Mouse (Mus musculus) G1E (cell line): ENCODE data around the gene Sox14. TPM values are rescaled to one million over a fixed set of nuclear protein-coding genes. Genes with fewer than 3 reads are reported as not detected.

Experiments
- ATAC-seq: 2 replicates; pipeline ENCODE4 v1.8.0; 2016; ENCODE audit warnings: mild to moderate bottlenecking; ENCODE audit not compliant: insufficient number of reproducible peaks, poor library complexity, low FRiP score, severe bottlenecking; ENCODE audit errors: extremely low read depth
- DNase-seq: peaks from one replicate; pipeline ENCODE4 v3.0.0; 2012; ENCODE audit warnings: low spot score
- H3K27me3 ChIP-seq: 2 replicates; pipeline ENCODE4 v1.6.1; 2012; ENCODE audit warnings: mild to moderate bottlenecking, low read length, inconsistent platforms; ENCODE audit not compliant: insufficient read depth
- H3K36me3 ChIP-seq: replicated peaks from 2 replicates; pipeline ENCODE3; 2012; ENCODE audit warnings: mild to moderate bottlenecking, inconsistent platforms
- H3K4me1 ChIP-seq: 2 replicates; pipeline ENCODE4 v1.6.1; 2012; ENCODE audit warnings: low read depth, low read length, inconsistent platforms, mixed read lengths; ENCODE audit not compliant: insufficient read depth
- H3K4me3 ChIP-seq: 2 replicates; pipeline ENCODE4 v1.5.1; 2012; ENCODE audit warnings: low read depth, mild to moderate bottlenecking, inconsistent platforms, low read length, moderate library complexity, mixed read lengths
- H3K9me3 ChIP-seq: replicated peaks from 2 replicates; pipeline ENCODE4 v1.6.1; 2012; ENCODE audit warnings: inconsistent platforms
- CTCF ChIP-seq: IDR thresholded peaks from 2 replicates; pipeline ENCODE4 v1.5.1; 2012; ENCODE audit warnings: low read depth, low read length, inconsistent platforms, mixed read lengths
- GATA1 ChIP-seq: IDR thresholded peaks from 2 replicates; pipeline ENCODE4 v1.6.1; 2012; ENCODE audit warnings: borderline replicate concordance, low read length, inconsistent platforms, mixed read lengths
- GATA2 ChIP-seq: IDR thresholded peaks from 2 replicates; pipeline ENCODE4 v1.6.1; 2012; ENCODE audit warnings: low read depth, low read length, inconsistent platforms, borderline replicate concordance
- POLR2AphosphoS5 ChIP-seq: IDR thresholded peaks from 2 replicates; pipeline ENCODE4 v1.6.1; 2012; ENCODE audit warnings: low read depth, low read length, inconsistent platforms; ENCODE audit not compliant: insufficient replicate concordance
- TAL1 ChIP-seq: conservative IDR thresholded peaks from 2 replicates; pipeline ENCODE4 v1.6.1; 2012; ENCODE audit warnings: low read depth, low read length, inconsistent platforms, mixed read lengths
- polyA plus RNA-seq: library from polyadenylated mRNA; stranded (reverse); fragments of >175 nt; gene quantifications from 2 replicates; pipeline ENCODE4 v1.2.3, GENCODE M21; 2012
- total RNA-seq, 2 experiments: library from RNA; stranded (forward) in 1 of 2; stranded (reverse) in 1 of 2; fragments of 200-1000 nt in 1 of 2; fragments of >200 nt in 1 of 2; fragmentation: Nextera tagmentation in 1 of 2; gene quantifications; 2 replicates each; pipeline ENCODE4 v1.2.3; 2014 to 2017

The Sox14 gene
- total and polyA plus RNA-seq, 3 experiments = 3.2 TPM; not detected in 2

- Histone ChIP-seq H3K4me3 (no peak overlapping the region), H3K27me3 (no peaks in the 10 kb centered on the region), H3K9me3 (peaks cover 44% of the 10 kb centered on the region), H3K36me3 (no peaks in the 10 kb centered on the region), H3K4me1 (no peaks in the 10 kb centered on the region)
- TF ChIP-seq CTCF (no peak), POLR2AphosphoS5 (no peak)
- ATAC-seq (no peak), DNase-seq (no peak)
Observed at GRCm38 (mm10) chr9:99853356-99853755, 22.6 kb downstream of the Sox14 start.

GRCm38 (mm10) chr9:99850354-99850753, 25.6 kb downstream of the Sox14 start:
- H3K9me3 ChIP-seq = peaks cover 24% of the 10 kb centered on the region
- no peak for ATAC-seq
- TF ChIP-seq GATA1 = no peak
- no peak for TF ChIP-seq TAL1
- TF ChIP-seq POLR2AphosphoS5 = no peak
- no peak for TF ChIP-seq CTCF
- TF ChIP-seq GATA2 = no peak
- H3K4me3 ChIP-seq = no peak overlapping the region
- no peak for DNase-seq
- H3K36me3 ChIP-seq = no peaks in the 10 kb centered on the region
- H3K4me1 ChIP-seq = no peaks in the 10 kb centered on the region
- no peaks in the 10 kb centered on the region for H3K27me3 ChIP-seq

DNA sequence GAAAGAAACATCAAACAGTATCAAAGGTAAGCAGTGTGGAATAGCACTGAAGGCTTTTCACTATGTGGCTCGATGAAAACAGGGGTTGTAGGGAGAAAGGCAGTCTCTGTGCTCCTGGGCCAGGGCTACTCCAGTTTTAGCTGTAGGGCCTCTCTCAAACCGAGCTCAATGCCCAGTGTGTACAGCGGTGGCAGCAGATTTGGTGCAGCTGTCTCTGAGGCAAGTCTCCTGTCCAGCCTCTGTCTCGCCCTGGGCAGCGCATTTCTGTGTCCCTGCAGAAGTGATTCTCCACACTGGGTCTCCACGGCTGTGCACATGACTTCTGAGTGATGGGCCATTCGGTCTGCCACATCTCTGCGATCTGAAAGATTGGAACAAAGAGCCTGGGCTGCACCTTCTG, 27.6 kb downstream of the Sox14 start:
- no peaks in the 10 kb centered on the region for H3K4me1 ChIP-seq
- no peak for ATAC-seq
- no peak for DNase-seq
- TF ChIP-seq TAL1 (no peak), POLR2AphosphoS5 (no peak), GATA2 (no peak), CTCF (no peak), GATA1 (no peak)
- H3K36me3 ChIP-seq = no peaks in the 10 kb centered on the region
- no peaks in the 10 kb centered on the region for H3K27me3 ChIP-seq
- H3K4me3 ChIP-seq = no peak overlapping the region
- peaks cover 26% of the 10 kb centered on the region for H3K9me3 ChIP-seq

DNA sequence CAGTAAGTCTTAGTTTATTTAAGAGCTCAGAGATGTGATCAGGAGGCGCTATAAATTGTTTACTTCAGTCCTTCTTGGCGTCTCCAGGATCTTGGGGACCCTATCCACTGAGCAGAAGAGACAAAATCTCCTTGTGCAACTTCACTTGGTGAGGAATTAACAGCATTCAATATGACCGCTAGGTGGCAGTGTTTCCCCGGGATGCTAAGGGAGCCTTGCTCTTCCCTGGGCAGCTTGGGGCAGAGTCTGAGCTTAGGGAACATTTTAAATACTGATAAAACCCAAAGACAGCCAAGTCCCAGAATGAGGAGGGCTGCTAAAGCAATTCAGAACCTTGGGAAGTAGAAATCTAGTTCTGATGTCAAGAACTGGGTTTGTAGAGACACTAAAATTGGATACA, 29.1 kb downstream of the Sox14 start:
- no peak for DNase-seq
- TF ChIP-seq TAL1 (no peak), POLR2AphosphoS5 (no peak), GATA1 (no peak), GATA2 (no peak), CTCF (peak; percentile 41)
- H3K36me3 ChIP-seq = no peaks in the 10 kb centered on the region
- no peak overlapping the region for H3K4me3 ChIP-seq
- H3K27me3 ChIP-seq = no peaks in the 10 kb centered on the region
- ATAC-seq = peak; percentile 34
- peaks cover 31% of the 10 kb centered on the region for H3K9me3 ChIP-seq
- H3K4me1 ChIP-seq = no peaks in the 10 kb centered on the region

GRCm38 (mm10) chr9:99839367-99839766, 36.6 kb downstream of the Sox14 start:
- ATAC-seq (no peak), DNase-seq (no peak)
- no peaks in the 10 kb centered on the region for H3K36me3 ChIP-seq
- H3K4me3 ChIP-seq = no peak overlapping the region
- no peaks in the 10 kb centered on the region for H3K4me1 ChIP-seq
- TF ChIP-seq POLR2AphosphoS5 (no peak), TAL1 (no peak), GATA2 (no peak), GATA1 (no peak), CTCF (no peak)
- peaks cover 47% of the 10 kb centered on the region for H3K9me3 ChIP-seq
- no peaks in the 10 kb centered on the region for H3K27me3 ChIP-seq

GRCm38 (mm10) chr9:99838877-99839276, 37.1 kb downstream of the Sox14 start:
- Histone ChIP-seq H3K36me3 (no peaks in the 10 kb centered on the region), H3K4me1 (no peaks in the 10 kb centered on the region), H3K4me3 (no peak overlapping the region), H3K9me3 (peaks cover 42% of the 10 kb centered on the region), H3K27me3 (no peaks in the 10 kb centered on the region)
- DNase-seq (no peak), ATAC-seq (no peak)
- TF ChIP-seq GATA2 = no peak
- no peak for TF ChIP-seq TAL1
- TF ChIP-seq GATA1 = no peak
- TF ChIP-seq CTCF = no peak
- TF ChIP-seq POLR2AphosphoS5 = no peak

GRCm38 (mm10) chr9:99836707-99837106, 39.3 kb downstream of the Sox14 start:
- Histone ChIP-seq H3K4me3 (no peak overlapping the region), H3K27me3 (no peaks in the 10 kb centered on the region), H3K9me3 (peaks cover 45% of the 10 kb centered on the region), H3K36me3 (no peaks in the 10 kb centered on the region), H3K4me1 (no peaks in the 10 kb centered on the region)
- TF ChIP-seq POLR2AphosphoS5 (no peak), CTCF (no peak), GATA1 (no peak), TAL1 (no peak), GATA2 (no peak)
- DNase-seq (no peak), ATAC-seq (no peak)
